Mouse (Mus musculus) spleen, adult 2 months (tissue): ENCODE measurements around the gene Ilf2. TPM values are rescaled to one million over a fixed set of nuclear protein-coding genes. Genes with fewer than 3 reads are reported as not detected.

ENCODE experiments used
- DNase-seq, 2 experiments: peaks; one replicate each; pipeline versions ENCODE4 v3.0.0 to v3.0.0-alpha.2; 2012 to 2021; ENCODE audit warnings: low spot score in 2 of 2, low read depth in 1 of 2
- H3K27ac ChIP-seq: fragments of 200-500 bp; 2 replicates; pipeline ENCODE4 v1.5.1; 2012; ENCODE audit warnings: low read length, inconsistent platforms; ENCODE audit not compliant: insufficient read depth
- H3K27me3 ChIP-seq: fragments of 200-500 bp; 2 replicates; pipeline ENCODE4 v1.6.1; 2012; ENCODE audit warnings: mild to moderate bottlenecking, moderate library complexity, low read length, inconsistent platforms; ENCODE audit not compliant: control insufficient read depth, insufficient read depth
- H3K36me3 ChIP-seq: fragments of 200-500 bp; 2 replicates; pipeline ENCODE4 v1.6.1; 2012; ENCODE audit warnings: mild to moderate bottlenecking, low read length, inconsistent platforms; ENCODE audit not compliant: control insufficient read depth, insufficient read depth
- H3K4me1 ChIP-seq: fragments of 200-500 bp; 2 replicates; pipeline ENCODE4 v1.6.1; 2011; ENCODE audit warnings: inconsistent platforms; ENCODE audit not compliant: control insufficient read depth, insufficient read depth, insufficient read length
- H3K4me3 ChIP-seq: fragments of 200-500 bp; 2 replicates; pipeline ENCODE4 v1.5.1; 2011; ENCODE audit warnings: mild to moderate bottlenecking, inconsistent platforms; ENCODE audit not compliant: insufficient read depth, insufficient read length; ENCODE audit errors: extremely low read depth
- CTCF ChIP-seq: fragments of 200-500 bp; IDR thresholded peaks from 2 replicates; pipeline ENCODE4 v1.5.1; 2011; ENCODE audit warnings: mild to moderate bottlenecking, inconsistent platforms; ENCODE audit not compliant: insufficient read depth, insufficient read length, insufficient replicate concordance; ENCODE audit errors: extremely low read depth
- POLR2A ChIP-seq: fragments of 200-500 bp; IDR thresholded peaks from 2 replicates; pipeline ENCODE4 v1.6.1; 2011; ENCODE audit warnings: low read depth, low read length, inconsistent platforms
- WGBS: fragments of 180-500 bp; shearing (Covaris S2); methylation state at CpG from one replicate; pipeline ENCODE4 v1.1.7; 2018; 5-methylcytosine and 5-hydroxymethylcytosine counted together
- polyA plus RNA-seq: library from polyadenylated mRNA; depleted of rRNA; stranded (reverse); fragments of >200 nt; gene quantifications from 2 replicates; pipeline ENCODE4 v1.2.3, GENCODE M21; 2012

Gene Ilf2
- polyA plus RNA-seq, 1 experiment, result 12.3 TPM

DNA sequence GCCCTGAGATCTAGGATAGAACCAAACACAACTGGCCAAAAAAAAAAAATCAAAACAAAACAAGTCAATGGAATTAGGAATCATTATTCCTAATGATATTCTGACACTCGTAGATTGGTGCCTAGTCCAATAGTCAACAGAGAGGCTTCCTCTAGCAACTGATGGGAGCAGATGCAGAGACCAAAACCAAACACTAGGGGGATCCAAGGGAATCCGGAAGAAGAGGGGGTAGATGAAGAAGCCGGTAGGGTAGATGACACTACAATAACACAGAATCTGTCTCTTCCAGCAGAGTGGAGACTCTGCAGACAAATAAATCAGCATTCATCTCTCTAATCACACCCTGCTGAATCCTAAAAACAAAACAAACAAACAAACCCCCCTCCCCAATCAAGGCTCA is 3.7 kb upstream of the Ilf2 start:
- no peak overlapping the region for H3K4me3 ChIP-seq
- peak; percentile 24; the same call in 1 of the 2 replicates for TF ChIP-seq CTCF
- no peak for TF ChIP-seq POLR2A
- H3K36me3 ChIP-seq, result no peaks in the 10 kb centered on the region
- 7% methylated on average over 3 of the region's 3 CpGs for WGBS
- DNase-seq, result peak; percentile 65 to 72
- H3K4me1 ChIP-seq, result no peaks in the 10 kb centered on the region; the same call in 1 of the 2 replicates
- H3K27me3 ChIP-seq, result no peaks in the 10 kb centered on the region
- no peak overlapping the region for H3K27ac ChIP-seq

DNA sequence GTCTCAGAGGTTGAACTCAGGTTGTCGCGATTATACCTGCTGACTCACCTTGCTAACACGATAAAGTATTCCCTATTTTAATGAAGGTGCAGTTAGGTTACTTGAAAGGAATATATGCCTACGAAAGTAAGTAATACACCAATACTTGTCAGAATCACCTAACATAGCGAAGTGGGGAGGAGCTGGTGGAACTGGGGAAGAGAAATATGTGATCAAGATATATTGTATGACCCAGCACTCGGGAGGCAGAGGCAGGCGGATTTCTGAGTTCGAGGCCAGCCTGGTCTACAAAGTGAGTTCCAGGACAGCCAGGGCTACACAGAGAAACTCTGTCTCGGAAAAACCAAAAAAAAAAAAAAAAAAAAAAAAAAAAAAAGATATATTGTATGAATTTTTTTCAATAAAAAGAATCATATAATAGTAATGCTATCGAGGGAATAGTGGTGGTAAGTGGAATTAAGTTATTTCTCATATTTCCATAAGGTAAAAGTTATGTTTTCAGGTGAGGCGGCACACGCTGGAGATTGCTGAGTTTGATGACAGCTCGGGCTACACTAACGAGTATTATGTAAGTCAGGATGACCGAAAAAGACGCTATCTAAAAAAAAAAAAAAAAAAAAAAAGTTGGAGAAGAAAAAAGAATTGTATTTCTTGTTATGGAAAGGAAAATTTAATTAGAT is 635 bp upstream of the Ilf2 start:
- Histone ChIP-seq H3K4me1 (no peaks in the 10 kb centered on the region; the same call in 1 of the 2 replicates), H3K4me3 (0 out of 2 replicates have a peak overlapping the region, but pooled peaks have one; percentile 12), H3K27ac (no peak overlapping the region), H3K36me3 (no peaks in the 10 kb centered on the region), H3K27me3 (no peaks in the 10 kb centered on the region)
- no peak for DNase-seq
- WGBS, result 34% methylated on average over 16 of the region's 16 CpGs
- TF ChIP-seq POLR2A (no peak), CTCF (no peak)

DNA sequence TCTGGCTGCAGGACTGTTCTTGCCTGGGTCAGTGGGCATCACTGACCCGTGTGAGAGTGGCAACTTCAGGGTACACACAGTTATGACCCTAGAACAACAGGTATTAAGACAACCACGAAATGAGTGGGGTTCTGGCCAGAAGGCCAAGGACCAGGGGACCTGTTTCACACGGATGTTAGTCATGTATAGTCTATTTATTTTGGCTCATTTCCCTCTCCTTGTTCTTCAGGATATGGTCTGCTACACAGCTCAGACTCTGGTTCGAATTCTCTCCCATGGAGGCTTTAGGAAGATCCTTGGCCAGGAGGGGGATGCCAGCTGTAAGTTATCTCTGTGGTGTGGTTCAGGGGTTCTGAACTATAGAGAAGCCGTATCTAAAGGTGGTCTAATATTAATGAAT is 11.1 kb downstream of the Ilf2 start:
- 90% methylated on average over 5 of the region's 5 CpGs for WGBS
- DNase-seq, result no peak
- no peak overlapping the region for H3K27ac ChIP-seq
- no peaks in the 10 kb centered on the region for H3K27me3 ChIP-seq
- H3K4me3 ChIP-seq, result no peak overlapping the region
- H3K4me1 ChIP-seq, result no peaks in the 10 kb centered on the region
- TF ChIP-seq CTCF, result no peak
- no peak for TF ChIP-seq POLR2A
- H3K36me3 ChIP-seq, result peaks cover 47% of the 10 kb centered on the region

DNA sequence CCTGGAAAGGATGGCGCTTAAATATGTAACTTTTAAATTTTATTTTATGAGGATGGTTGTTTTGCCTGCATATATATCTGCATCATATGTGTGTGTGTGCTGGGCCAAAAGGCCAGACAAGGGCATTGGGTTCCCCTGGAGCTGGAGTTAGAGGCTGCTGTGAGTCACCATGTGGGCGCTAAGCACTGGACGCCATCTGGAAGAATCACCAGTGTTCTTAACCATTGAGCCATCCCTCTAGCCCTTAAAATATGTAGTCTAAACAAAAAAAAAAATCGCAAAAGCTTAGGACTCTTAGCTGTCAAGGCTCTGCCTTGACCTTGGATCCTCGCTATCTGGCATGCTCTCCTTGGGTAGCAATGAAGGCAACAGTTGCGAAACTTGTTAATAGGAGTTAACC is 12.7 kb downstream of the Ilf2 start:
- H3K27ac ChIP-seq, result no peak overlapping the region
- H3K27me3 ChIP-seq, result no peaks in the 10 kb centered on the region
- TF ChIP-seq CTCF (no peak), POLR2A (no peak)
- H3K4me1 ChIP-seq, result no peaks in the 10 kb centered on the region
- WGBS, result 95% methylated on average over 6 of the region's 6 CpGs
- DNase-seq, result no peak
- peaks cover 35% of the 10 kb centered on the region for H3K36me3 ChIP-seq
- H3K4me3 ChIP-seq, result no peak overlapping the region

DNA sequence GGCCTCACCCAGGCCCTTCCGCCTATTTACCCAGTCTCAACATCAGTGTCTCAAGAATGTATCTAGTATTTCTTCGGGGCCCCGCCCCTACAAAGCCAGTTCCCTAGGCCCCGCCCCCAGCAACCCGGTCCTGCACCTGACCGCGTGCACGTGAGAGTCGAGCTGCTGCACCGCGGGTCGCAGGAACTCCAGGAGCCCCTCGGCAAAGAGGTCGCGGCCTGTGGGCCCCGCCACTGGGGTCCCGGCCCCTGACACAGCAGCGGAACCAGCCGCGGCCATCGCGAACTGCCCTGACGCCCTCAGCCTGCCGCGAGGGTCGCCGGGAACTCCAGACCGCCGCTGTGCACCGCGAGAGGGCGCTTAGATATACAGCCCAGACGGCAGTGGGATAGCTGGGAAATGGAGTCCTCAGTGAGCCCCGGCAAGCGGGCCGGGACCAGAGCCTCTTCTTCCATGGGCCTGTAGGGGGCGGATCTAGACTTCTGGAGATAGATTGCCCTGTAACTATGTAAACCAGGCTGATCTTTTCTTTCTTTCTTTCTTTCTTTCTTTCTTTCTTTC is 14.8 kb downstream of the Ilf2 start, which contains the start of gene Snapin:
TSS of gene Snapin (minus strand) at position 338 of the 561 bp plus-strand sequence.
- WGBS, result under 1% methylated on average over 37 of the region's 37 CpGs
- peaks cover 30% of the 10 kb centered on the region for H3K36me3 ChIP-seq

DNA sequence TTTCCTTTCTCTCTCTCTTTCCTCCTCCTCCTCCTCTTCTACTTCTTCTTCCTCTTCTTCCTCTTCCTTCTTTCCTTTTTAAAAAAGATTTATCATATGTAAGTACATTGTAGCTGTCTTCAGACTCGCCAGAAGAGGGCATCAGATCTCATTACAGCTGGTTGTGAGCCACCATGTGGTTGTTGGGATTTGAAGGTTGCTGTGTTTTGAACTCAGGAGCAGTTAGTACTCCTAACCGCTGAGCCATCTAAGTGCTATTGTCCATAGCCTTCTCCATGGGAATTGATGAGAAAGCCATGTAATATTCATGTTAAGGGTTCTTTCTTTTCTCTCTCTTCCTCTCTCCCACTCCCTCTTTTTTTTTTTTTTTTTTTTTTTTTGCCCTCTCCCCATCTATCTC is 15.4 kb downstream of the Ilf2 start:
- Histone ChIP-seq H3K4me3 (no peak overlapping the region), H3K36me3 (peaks cover 28% of the 10 kb centered on the region), H3K27ac (no peak overlapping the region), H3K27me3 (no peaks in the 10 kb centered on the region), H3K4me1 (no peaks in the 10 kb centered on the region)
- DNase-seq, result peak; percentile 38 to 54
- 35% methylated on average over 2 of the region's 2 CpGs for WGBS
- TF ChIP-seq CTCF (no peak), POLR2A (no peak)

More for the DNA sequence above, 14.8 kb downstream of the Ilf2 start, which contains the start of gene Snapin:
- Histone ChIP-seq H3K4me3 (peak within 1 kb of the TSS; percentile 99), H3K4me1 (no peaks in the 10 kb centered on the region), H3K27ac (peak within 1 kb of the TSS; percentile 92), H3K27me3 (no peaks in the 10 kb centered on the region)
- peak; percentile 90 to 95 for DNase-seq
- peak; percentile 36; the same call in 1 of the 2 replicates for TF ChIP-seq POLR2A
- TF ChIP-seq CTCF, result peak; percentile 85
